Mouse (Mus musculus) heart, embryonic 16.5 days (tissue): ENCODE measurements around the gene Ankrd50. TPM values are rescaled to one million over a fixed set of nuclear protein-coding genes. Genes with fewer than 3 reads are reported as not detected.

Experiments used
- ATAC-seq: fragments of 200-750 bp; cut with Nextera tagmentation; replicated peaks from 2 replicates; pipeline ENCODE4 v1.8.0; 2017; ENCODE audit warnings: moderate number of reproducible peaks; ENCODE audit not compliant: insufficient read depth, low FRiP score; ENCODE audit errors: extremely low read depth
- H3K27ac ChIP-seq: fragments of 300-500 bp; sonication (generic); 2 replicates; pipeline ENCODE4 v1.5.1; 2014; ENCODE audit warnings: mild to moderate bottlenecking, low read length, control low read depth, moderate library complexity
- H3K27me3 ChIP-seq: fragments of 300-500 bp; sonication (generic); 2 replicates; pipeline ENCODE4 v1.6.1; 2014; ENCODE audit warnings: low read length, mixed read lengths; ENCODE audit not compliant: control insufficient read depth, insufficient read depth
- H3K36me3 ChIP-seq: fragments of 300-500 bp; sonication (generic); 2 replicates; pipeline ENCODE4 v1.6.1; 2014; ENCODE audit not compliant: control insufficient read depth, insufficient read depth
- H3K4me1 ChIP-seq: fragments of 300-500 bp; sonication (generic); 2 replicates; pipeline ENCODE4 v1.6.1; 2014; ENCODE audit warnings: low read length, mixed read lengths; ENCODE audit not compliant: control insufficient read depth, insufficient read depth
- H3K4me2 ChIP-seq: fragments of 300-500 bp; sonication (generic); 2 replicates; pipeline ENCODE4 v1.6.1; 2014; ENCODE audit warnings: low read depth, mild to moderate bottlenecking, control low read depth, low read length
- H3K4me3 ChIP-seq: fragments of 300-500 bp; sonication (generic); 2 replicates; pipeline ENCODE4 v1.5.1; 2014; ENCODE audit warnings: mild to moderate bottlenecking, control low read depth, low read length
- H3K9ac ChIP-seq: fragments of 300-500 bp; sonication (generic); 2 replicates; pipeline ENCODE4 v1.6.1; 2014; ENCODE audit warnings: low read length, control low read depth
- H3K9me3 ChIP-seq: fragments of 300-500 bp; sonication (generic); replicated peaks from 2 replicates; pipeline ENCODE4 v1.6.1; 2016; ENCODE audit warnings: low read length; ENCODE audit not compliant: control insufficient read depth
- WGBS: fragments of 180-500 bp; shearing (Covaris S2); extraction: QIAGEN DNeasy Blood & Tissue Kit; methylation state at CpG from one replicate; pipeline ENCODE4 v1.1.7; 2014; 5-methylcytosine and 5-hydroxymethylcytosine counted together
- polyA plus RNA-seq: library from polyadenylated mRNA; unstranded; fragments of >200 nt; fragmentation: Nextera tagmentation; extraction: Ambion mirVana; gene quantifications from 2 replicates; pipeline ENCODE4 v1.2.1, GENCODE M21; 2015

Ankrd50 gene
- polyA plus RNA-seq, 1 experiment from 2014 or later, result 12.9 TPM

- Histone ChIP-seq H3K36me3 (peaks cover 10% of the 10 kb centered on the region), H3K9ac (no peak overlapping the region), H3K4me3 (no peak overlapping the region), H3K9me3 (no peaks in the 10 kb centered on the region), H3K27me3 (no peaks in the 10 kb centered on the region), H3K27ac (no peak overlapping the region), H3K4me1 (peaks cover 30% of the 10 kb centered on the region), H3K4me2 (no peak overlapping the region)
- WGBS, result 80% methylated on average over 6 of the region's 6 CpGs
- ATAC-seq, result no peak
Measured at GRCm38 (mm10) chr3:38475587-38475986, 9.1 kb downstream of the Ankrd50 start.

DNA sequence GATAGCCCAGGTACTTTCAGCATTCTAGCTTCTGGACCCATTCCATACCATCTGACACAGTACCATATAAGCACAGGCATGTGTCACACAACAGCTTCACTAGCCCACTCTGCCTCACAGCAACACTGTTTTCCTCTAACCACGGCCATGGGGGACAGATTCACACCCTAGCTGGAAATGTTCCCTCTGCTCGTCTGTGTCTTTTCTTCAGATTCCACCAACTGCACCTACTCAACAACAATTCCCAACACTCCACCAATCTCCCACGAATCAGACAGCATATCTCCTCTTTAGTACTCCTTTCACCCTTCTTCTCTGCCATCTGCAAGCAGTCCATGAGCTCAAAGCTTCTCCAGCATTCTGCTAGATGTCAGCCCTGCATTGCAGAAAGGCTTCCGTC is 11.5 kb downstream of the Ankrd50 start:
- peaks cover 2% of the 10 kb centered on the region; the same call in 1 of the 2 replicates for H3K36me3 ChIP-seq
- no peak overlapping the region for H3K4me3 ChIP-seq
- 85% methylated on average over 4 of the region's 4 CpGs for WGBS
- H3K27me3 ChIP-seq, result no peaks in the 10 kb centered on the region
- H3K9me3 ChIP-seq, result no peaks in the 10 kb centered on the region
- H3K27ac ChIP-seq, result no peak overlapping the region
- peaks cover 18% of the 10 kb centered on the region for H3K4me1 ChIP-seq
- ATAC-seq, result no peak
- H3K4me2 ChIP-seq, result no peak overlapping the region
- no peak overlapping the region for H3K9ac ChIP-seq

DNA sequence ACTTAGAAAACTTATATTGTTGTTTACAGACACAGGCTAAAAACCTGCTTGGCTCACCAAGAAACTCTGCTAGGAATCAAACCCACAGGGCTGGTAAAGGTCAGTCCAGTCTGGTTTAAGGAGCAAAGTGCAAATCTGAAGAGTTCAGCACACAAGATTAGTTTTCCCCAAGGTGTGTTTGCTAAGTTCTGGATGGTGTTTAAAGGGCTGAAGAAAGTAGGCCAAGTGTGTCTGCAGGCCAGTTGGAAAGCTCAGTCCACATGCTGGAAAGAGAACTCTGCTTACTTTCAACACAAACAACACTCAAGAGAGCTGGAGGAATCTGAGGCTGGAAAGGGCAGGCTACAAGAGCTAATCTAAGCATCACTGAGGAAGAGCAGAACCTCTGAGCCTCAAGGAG is 13.1 kb downstream of the Ankrd50 start:
- no peak for ATAC-seq
- Histone ChIP-seq H3K27ac (no peak overlapping the region), H3K4me3 (no peak overlapping the region), H3K36me3 (peaks cover 2% of the 10 kb centered on the region; the same call in 1 of the 2 replicates), H3K9ac (no peak overlapping the region), H3K27me3 (no peaks in the 10 kb centered on the region), H3K4me2 (no peak overlapping the region), H3K4me1 (peaks cover 15% of the 10 kb centered on the region), H3K9me3 (no peaks in the 10 kb centered on the region)

DNA sequence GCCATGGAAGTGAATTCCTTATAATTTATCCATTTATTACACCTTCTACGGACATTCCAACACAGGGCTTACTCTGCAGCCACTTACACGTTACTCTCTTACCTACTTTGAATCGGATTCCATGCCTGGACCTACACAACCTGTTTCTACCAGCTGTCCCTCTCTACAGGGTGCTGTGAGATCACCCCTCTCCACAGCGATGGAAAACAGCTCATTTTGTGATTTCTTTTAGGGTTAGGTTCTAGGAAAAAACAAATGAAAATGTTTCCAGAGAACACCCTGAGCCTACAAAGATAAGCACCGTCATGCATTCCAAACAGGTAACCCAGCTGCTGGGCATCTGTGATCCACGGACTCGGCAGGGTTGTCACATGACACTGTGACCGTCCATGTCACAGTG is 16.5 kb downstream of the Ankrd50 start:
- 0 out of 2 replicates have a peak, but pooled peaks cover 2% of the 10 kb centered on the region for H3K36me3 ChIP-seq
- no peaks in the 10 kb centered on the region for H3K4me1 ChIP-seq
- no peak overlapping the region for H3K4me2 ChIP-seq
- no peak overlapping the region for H3K27ac ChIP-seq
- H3K27me3 ChIP-seq, result no peaks in the 10 kb centered on the region
- no peak for ATAC-seq
- no peak overlapping the region for H3K9ac ChIP-seq
- WGBS, result 81% methylated on average over 8 of the region's 8 CpGs
- H3K4me3 ChIP-seq, result no peak overlapping the region
- H3K9me3 ChIP-seq, result no peaks in the 10 kb centered on the region

DNA sequence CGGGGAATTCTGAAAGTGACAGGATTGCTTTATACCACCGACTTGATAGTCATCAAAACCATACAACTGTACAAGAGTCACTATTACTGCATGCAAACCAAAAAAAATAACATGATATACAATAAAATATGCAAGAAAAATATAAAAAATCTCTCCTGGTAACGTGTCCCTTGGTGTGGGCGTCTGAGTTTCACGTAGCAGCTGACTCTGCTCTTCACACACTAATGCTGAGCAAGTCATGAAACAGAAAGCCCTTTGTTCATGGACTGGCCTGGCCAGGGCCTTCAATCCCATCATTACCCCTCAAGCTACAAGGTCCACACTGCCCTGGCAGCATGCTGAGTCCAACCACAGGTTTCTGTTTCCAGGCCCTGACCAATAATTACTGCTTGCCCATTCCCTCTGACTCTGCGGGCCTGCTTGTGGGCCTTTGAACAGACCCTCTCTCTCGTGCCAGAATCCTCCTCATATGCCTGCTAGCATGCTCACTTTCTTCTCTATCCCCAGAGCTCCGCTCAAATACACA is 17.7 kb downstream of the Ankrd50 start:
- Histone ChIP-seq H3K27me3 (no peaks in the 10 kb centered on the region), H3K4me1 (no peaks in the 10 kb centered on the region), H3K36me3 (peaks cover 9% of the 10 kb centered on the region), H3K27ac (no peak overlapping the region), H3K4me3 (no peak overlapping the region), H3K9me3 (no peaks in the 10 kb centered on the region), H3K9ac (no peak overlapping the region), H3K4me2 (no peak overlapping the region)
- whole genome bisulfite sequencing, result 79% methylated on average over 8 of the region's 8 CpGs
- ATAC-seq, result no peak

- 86% methylated on average over 5 of the region's 5 CpGs for WGBS
- Histone ChIP-seq H3K27me3 (no peaks in the 10 kb centered on the region), H3K4me2 (no peak overlapping the region), H3K4me1 (no peaks in the 10 kb centered on the region), H3K36me3 (peaks cover 11% of the 10 kb centered on the region), H3K9me3 (no peaks in the 10 kb centered on the region), H3K9ac (no peak overlapping the region), H3K4me3 (no peak overlapping the region), H3K27ac (no peak overlapping the region)
- no peak for ATAC-seq
Measured at GRCm38 (mm10) chr3:38466139-38466538, 18.5 kb downstream of the Ankrd50 start.

DNA sequence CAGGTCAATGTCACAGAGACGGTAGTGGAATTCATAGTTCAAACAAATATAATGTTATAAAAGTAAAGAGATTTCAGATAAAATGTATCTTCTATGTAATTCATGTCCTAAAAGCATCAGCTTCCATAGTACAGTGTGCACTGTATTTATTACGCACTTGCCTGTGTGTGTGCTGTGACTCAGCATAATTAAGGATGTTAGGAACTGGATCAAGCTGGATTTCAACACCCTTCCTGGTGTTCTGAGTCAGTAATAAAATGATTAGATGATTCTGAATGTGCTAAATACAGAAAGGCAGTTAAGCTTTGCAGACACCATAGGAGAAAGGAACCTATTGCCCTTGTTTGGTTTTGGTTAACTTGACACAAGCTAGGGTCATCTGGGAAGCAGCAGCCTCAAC is 21.5 kb downstream of the Ankrd50 start:
- no peak for ATAC-seq
- 94% methylated on average over 2 of the region's 2 CpGs for WGBS
- Histone ChIP-seq H3K27me3 (no peaks in the 10 kb centered on the region), H3K27ac (no peak overlapping the region), H3K4me3 (no peak overlapping the region), H3K9me3 (no peaks in the 10 kb centered on the region), H3K36me3 (peaks cover 16% of the 10 kb centered on the region), H3K4me1 (no peaks in the 10 kb centered on the region), H3K9ac (no peak overlapping the region), H3K4me2 (no peak overlapping the region)

DNA sequence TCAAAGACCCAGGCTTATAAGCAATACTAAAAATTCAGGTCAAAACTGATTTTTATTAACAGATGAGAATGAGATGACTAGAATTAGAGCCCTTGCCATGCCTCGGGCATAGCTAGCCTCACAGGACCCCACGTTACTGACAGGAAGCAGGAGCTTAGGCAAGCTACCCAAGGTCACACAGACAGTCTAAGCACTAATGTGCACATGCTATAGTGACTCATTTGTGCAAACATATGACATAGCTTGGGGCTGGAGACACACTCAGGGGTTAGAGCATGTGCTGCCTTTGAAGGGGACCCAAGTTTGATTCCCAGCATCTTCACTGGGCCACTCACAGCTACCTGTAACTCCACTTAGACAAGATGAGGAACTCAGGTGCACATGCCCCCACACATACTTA is 22.9 kb downstream of the Ankrd50 start:
- Histone ChIP-seq H3K27ac (no peak overlapping the region), H3K36me3 (peaks cover 26% of the 10 kb centered on the region), H3K9ac (no peak overlapping the region), H3K4me1 (no peaks in the 10 kb centered on the region), H3K4me2 (no peak overlapping the region), H3K9me3 (no peaks in the 10 kb centered on the region), H3K27me3 (no peaks in the 10 kb centered on the region), H3K4me3 (no peak overlapping the region)
- ATAC-seq, result no peak
- 77% methylated on average over 2 of the region's 2 CpGs for WGBS

- Histone ChIP-seq H3K4me3 (no peak overlapping the region), H3K4me1 (no peaks in the 10 kb centered on the region), H3K9me3 (no peaks in the 10 kb centered on the region), H3K36me3 (peaks cover 41% of the 10 kb centered on the region), H3K27me3 (no peaks in the 10 kb centered on the region), H3K9ac (no peak overlapping the region), H3K4me2 (no peak overlapping the region), H3K27ac (no peak overlapping the region)
- no peak for ATAC-seq
- 83% methylated on average over 4 of the region's 4 CpGs for WGBS
Measured at GRCm38 (mm10) chr3:38460250-38460624, 24.4 kb downstream of the Ankrd50 start.
